Mouse (Mus musculus) hindbrain, embryonic 11.5 days (tissue): ENCODE measurements at regions not wholly inside any gene's neighbourhood (a gene's known extent, or its start where the extent isn't known, plus 50 kb on each side); places are given as distances from the start of the nearest gene placed in this dataset.

Experiments used
- ATAC-seq: fragments of 200-750 bp; cut with Nextera tagmentation; 2 replicates; pipeline ENCODE4 v1.8.0; 2017; ENCODE audit warnings: mild to moderate bottlenecking, moderate TSS enrichment, moderate library complexity; ENCODE audit not compliant: low FRiP score
- DNase-seq: peaks from one replicate; pipeline ENCODE4 v3.0.0-alpha.2; 2015; ENCODE audit warnings: low spot score
- H3K27ac ChIP-seq: fragments of 300-500 bp; sonication (generic); 2 replicates; pipeline ENCODE4 v1.5.1; 2014; ENCODE audit warnings: mild to moderate bottlenecking, low read depth, low read length
- H3K27me3 ChIP-seq: fragments of 300-500 bp; sonication (generic); 2 replicates; pipeline ENCODE4 v1.6.1; 2014; ENCODE audit warnings: mild to moderate bottlenecking, low read length, moderate library complexity, mixed read lengths; ENCODE audit not compliant: control insufficient read depth, insufficient read depth
- H3K36me3 ChIP-seq: fragments of 300-500 bp; sonication (generic); 2 replicates; pipeline ENCODE4 v1.6.1; 2014; ENCODE audit warnings: mild to moderate bottlenecking, low read length, moderate library complexity, mixed read lengths; ENCODE audit not compliant: control insufficient read depth, insufficient read depth
- H3K4me1 ChIP-seq: fragments of 300-500 bp; sonication (generic); replicated peaks from 2 replicates; pipeline ENCODE4 v1.6.1; 2014; ENCODE audit warnings: low read length, mixed read lengths; ENCODE audit not compliant: control insufficient read depth, insufficient read depth
- H3K4me2 ChIP-seq: fragments of 300-500 bp; sonication (generic); replicated peaks from 2 replicates; pipeline ENCODE4 v1.6.1; 2014; ENCODE audit warnings: mild to moderate bottlenecking, low read depth, low read length
- H3K4me3 ChIP-seq: fragments of 300-500 bp; sonication (generic); 2 replicates; pipeline ENCODE4 v1.5.1; 2014; ENCODE audit warnings: low read depth, low read length
- H3K9ac ChIP-seq: fragments of 300-500 bp; sonication (generic); 2 replicates; pipeline ENCODE4 v1.6.1; 2014; ENCODE audit warnings: low read depth, low read length
- H3K9me3 ChIP-seq: fragments of 300-500 bp; sonication (generic); 2 replicates; pipeline ENCODE4 v1.6.1; 2016; ENCODE audit warnings: low read length; ENCODE audit not compliant: control insufficient read depth
- WGBS: fragments of 180-500 bp; shearing (Covaris S2); extraction: QIAGEN DNeasy Blood & Tissue Kit; methylation state at CpG from one replicate; pipeline ENCODE4 v1.1.7; 2014; 5-methylcytosine and 5-hydroxymethylcytosine counted together

- Histone ChIP-seq H3K27ac (peak overlapping the region; percentile 58; the same call in 1 of the 2 replicates), H3K9me3 (no peaks in the 10 kb centered on the region), H3K27me3 (no peaks in the 10 kb centered on the region), H3K9ac (no peak overlapping the region), H3K36me3 (no peaks in the 10 kb centered on the region), H3K4me3 (no peak overlapping the region), H3K4me1 (no peaks in the 10 kb centered on the region; the same call in 1 of the 2 replicates), H3K4me2 (no peak overlapping the region)
- ATAC-seq, result no peak
- DNase-seq, result no peak
- WGBS, result 84% methylated on average over 3 of the region's 3 CpGs
These were observed 493.1 kb downstream of the Hace1 start for GRCm38 (mm10) chr10:46070766-46071165.

- WGBS, result 27% methylated on average over 8 of the region's 8 CpGs
- Histone ChIP-seq H3K9ac (no peak overlapping the region), H3K4me3 (no peak overlapping the region), H3K4me2 (no peak overlapping the region), H3K4me1 (no peaks in the 10 kb centered on the region; the same call in 1 of the 2 replicates), H3K9me3 (no peaks in the 10 kb centered on the region), H3K27ac (peak overlapping the region; percentile 58), H3K36me3 (no peaks in the 10 kb centered on the region), H3K27me3 (no peaks in the 10 kb centered on the region)
- ATAC-seq (peak; percentile 57; the same call in 1 of the 2 replicates), DNase-seq (peak; percentile 25)
These were observed 493.6 kb downstream of the Hace1 start for GRCm38 (mm10) chr10:46071220-46071619.

- no peaks in the 10 kb centered on the region for H3K27me3 ChIP-seq
- WGBS, result 65% methylated on average over 12 of the region's 12 CpGs
- no peaks in the 10 kb centered on the region; the same call in 1 of the 2 replicates for H3K4me1 ChIP-seq
- DNase-seq (peak; percentile 8), ATAC-seq (peak; percentile 46; the same call in 1 of the 2 replicates)
- H3K4me2 ChIP-seq, result no peak overlapping the region
- H3K4me3 ChIP-seq, result no peak overlapping the region
- H3K36me3 ChIP-seq, result no peaks in the 10 kb centered on the region
- no peaks in the 10 kb centered on the region for H3K9me3 ChIP-seq
- no peak overlapping the region for H3K9ac ChIP-seq
- H3K27ac ChIP-seq, result peak overlapping the region; percentile 58; the same call in 1 of the 2 replicates
These were observed 494.4 kb downstream of the Hace1 start for GRCm38 (mm10) chr10:46071810-46072549.

- DNase-seq (no peak), ATAC-seq (no peak)
- H3K9ac ChIP-seq, result no peak overlapping the region
- H3K36me3 ChIP-seq, result no peaks in the 10 kb centered on the region
- H3K4me3 ChIP-seq, result no peak overlapping the region
- 80% methylated on average over 16 of the region's 16 CpGs for WGBS
- H3K27me3 ChIP-seq, result no peaks in the 10 kb centered on the region
- no peaks in the 10 kb centered on the region; the same call in 1 of the 2 replicates for H3K4me1 ChIP-seq
- H3K4me2 ChIP-seq, result no peak overlapping the region
- no peaks in the 10 kb centered on the region for H3K9me3 ChIP-seq
- H3K27ac ChIP-seq, result 0 out of 2 replicates have a peak overlapping the region, but pooled peaks have one; percentile 36
These were observed 495.2 kb downstream of the Hace1 start for GRCm38 (mm10) chr10:46072550-46073470.

- WGBS, result 32% methylated on average over 4 of the region's 4 CpGs
- H3K9ac ChIP-seq, result no peak overlapping the region
These were observed 510.1 kb downstream of the Hace1 start for GRCm38 (mm10) chr10:46087766-46088165.

GRCm38 (mm10) chr10:46100837-46101236, 523.2 kb downstream of the Hace1 start:
- ATAC-seq, result no peak

More at GRCm38 (mm10) chr10:46087766-46088165, 510.1 kb downstream of the Hace1 start:
- Histone ChIP-seq H3K27me3 (no peaks in the 10 kb centered on the region), H3K4me3 (no peak overlapping the region), H3K4me2 (no peak overlapping the region), H3K36me3 (no peaks in the 10 kb centered on the region), H3K9me3 (no peaks in the 10 kb centered on the region), H3K4me1 (no peaks in the 10 kb centered on the region), H3K27ac (no peak overlapping the region)
- DNase-seq (peak; percentile 39), ATAC-seq (peak; percentile 87)

GRCm38 (mm10) chr10:46108810-46109209, 531.2 kb downstream of the Hace1 start:
- H3K27ac ChIP-seq, result no peak overlapping the region
- no peak overlapping the region for H3K9ac ChIP-seq
- ATAC-seq (no peak), DNase-seq (no peak)
- no peaks in the 10 kb centered on the region for H3K27me3 ChIP-seq
- H3K4me1 ChIP-seq, result no peaks in the 10 kb centered on the region
- H3K4me3 ChIP-seq, result no peak overlapping the region
- no peaks in the 10 kb centered on the region for H3K36me3 ChIP-seq
- H3K9me3 ChIP-seq, result no peaks in the 10 kb centered on the region
- no peak overlapping the region for H3K4me2 ChIP-seq
- WGBS, result 54% methylated on average over 4 of the region's 4 CpGs

More at GRCm38 (mm10) chr10:46100837-46101236, 523.2 kb downstream of the Hace1 start:
- H3K27me3 ChIP-seq, result no peaks in the 10 kb centered on the region
- DNase-seq, result no peak
- no peak overlapping the region for H3K4me2 ChIP-seq
- no peak overlapping the region for H3K4me3 ChIP-seq
- no peaks in the 10 kb centered on the region for H3K9me3 ChIP-seq
- no peaks in the 10 kb centered on the region for H3K36me3 ChIP-seq
- no peak overlapping the region for H3K27ac ChIP-seq
- no peak overlapping the region for H3K9ac ChIP-seq
- H3K4me1 ChIP-seq, result no peaks in the 10 kb centered on the region

- Histone ChIP-seq H3K27ac (no peak overlapping the region), H3K4me3 (no peak overlapping the region), H3K27me3 (no peaks in the 10 kb centered on the region), H3K4me1 (no peaks in the 10 kb centered on the region), H3K9me3 (no peaks in the 10 kb centered on the region), H3K4me2 (no peak overlapping the region), H3K36me3 (no peaks in the 10 kb centered on the region), H3K9ac (no peak overlapping the region)
- 85% methylated on average over 5 of the region's 5 CpGs for WGBS
- no peak for DNase-seq
- ATAC-seq, result no peak
These were observed 537.1 kb downstream of the Hace1 start for GRCm38 (mm10) chr10:46114631-46115130.
